Mouse (Mus musculus) limb, embryonic 11.5 days (tissue): Measurements from ENCODE around the gene Gpr155. TPM values are rescaled to one million over a fixed set of nuclear protein-coding genes. Genes with fewer than 3 reads are reported as not detected.

Source experiments
- ATAC-seq: fragments of 200-750 bp; cut with Nextera tagmentation; 2 replicates; pipeline ENCODE4 v1.8.0; 2017; ENCODE audit warnings: low read depth; ENCODE audit not compliant: insufficient number of reproducible peaks, low FRiP score, low TSS enrichment
- DNase-seq: peaks from one replicate; pipeline ENCODE4 v3.0.0-alpha.2; 2015; ENCODE audit warnings: low spot score
- H3K27ac ChIP-seq: fragments of 300-500 bp; sonication (generic); replicated peaks from 2 replicates; pipeline ENCODE4 v1.5.1; 2014; ENCODE audit warnings: low read depth, mild to moderate bottlenecking, low read length
- H3K27me3 ChIP-seq: fragments of 300-500 bp; sonication (generic); 2 replicates; pipeline ENCODE4 v1.6.1; 2014; ENCODE audit warnings: mild to moderate bottlenecking, low read length, mixed read lengths; ENCODE audit not compliant: control insufficient read depth, insufficient read depth
- H3K36me3 ChIP-seq: fragments of 300-500 bp; sonication (generic); 2 replicates; pipeline ENCODE4 v1.6.1; 2014; ENCODE audit warnings: mild to moderate bottlenecking, low read length, moderate library complexity, mixed read lengths; ENCODE audit not compliant: control insufficient read depth, insufficient read depth
- H3K4me1 ChIP-seq: fragments of 300-500 bp; sonication (generic); 2 replicates; pipeline ENCODE4 v1.6.1; 2014; ENCODE audit warnings: low read length, mixed read lengths; ENCODE audit not compliant: control insufficient read depth, insufficient read depth
- H3K4me2 ChIP-seq: fragments of 300-500 bp; sonication (generic); 2 replicates; pipeline ENCODE4 v1.6.1; 2014; ENCODE audit warnings: low read depth, mild to moderate bottlenecking, moderate library complexity; ENCODE audit not compliant: severe bottlenecking
- H3K4me3 ChIP-seq: fragments of 300-500 bp; sonication (generic); 2 replicates; pipeline ENCODE4 v1.5.1; 2014; ENCODE audit warnings: low read depth, low read length
- H3K9ac ChIP-seq: fragments of 300-500 bp; sonication (generic); 2 replicates; pipeline ENCODE4 v1.6.1; 2014; ENCODE audit warnings: mild to moderate bottlenecking, low read length
- H3K9me3 ChIP-seq: fragments of 300-500 bp; sonication (generic); 2 replicates; pipeline ENCODE4 v1.6.1; 2016; ENCODE audit warnings: low read length; ENCODE audit not compliant: control insufficient read depth
- WGBS: fragments of 180-500 bp; shearing (Covaris S2); extraction: QIAGEN DNeasy Blood & Tissue Kit; methylation state at CpG from one replicate; pipeline ENCODE4 v1.1.7; 2014; 5-methylcytosine and 5-hydroxymethylcytosine counted together
- polyA plus RNA-seq: library from polyadenylated mRNA; unstranded; fragments of >200 nt; fragmentation: Nextera tagmentation; extraction: Ambion mirVana; gene quantifications from 2 replicates; pipeline ENCODE4 v1.2.1, GENCODE M21; 2014

The Gpr155 gene
- polyA plus RNA-seq, 1 experiment from 2014 or later, result 3.7 TPM

DNA sequence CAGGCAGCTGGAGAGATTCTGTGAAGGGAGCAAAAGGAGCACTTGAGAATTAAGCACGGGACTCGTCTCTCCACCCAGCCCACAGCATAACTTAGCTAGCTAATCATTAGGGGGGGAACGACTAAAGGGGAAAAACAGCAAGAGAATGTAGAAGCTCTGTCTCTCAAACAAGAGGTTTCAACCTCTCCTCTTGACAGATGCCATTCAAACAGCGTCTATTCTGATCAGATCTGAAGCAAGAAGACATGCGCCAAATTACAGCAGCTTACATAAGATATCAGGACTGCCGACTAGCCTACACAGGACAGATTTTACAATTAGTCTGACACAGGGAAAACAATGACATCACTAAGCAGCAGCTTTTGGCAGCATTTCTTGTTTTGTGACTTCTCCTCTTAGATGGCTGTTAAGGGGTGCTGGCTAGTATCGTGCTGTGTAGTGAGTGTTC, 34.4 kb downstream of the Gpr155 start:
- no peak overlapping the region for H3K4me3 ChIP-seq
- DNase-seq (no peak), ATAC-seq (no peak)
- H3K4me1 ChIP-seq, result 0 out of 2 replicates have a peak, but pooled peaks cover 4% of the 10 kb centered on the region
- H3K4me2 ChIP-seq, result no peak overlapping the region
- WGBS, result 73% methylated on average over 7 of the region's 7 CpGs
- no peaks in the 10 kb centered on the region for H3K36me3 ChIP-seq
- no peak overlapping the region for H3K27ac ChIP-seq
- H3K27me3 ChIP-seq, result no peaks in the 10 kb centered on the region
- H3K9me3 ChIP-seq, result no peaks in the 10 kb centered on the region
- H3K9ac ChIP-seq, result no peak overlapping the region

GRCm38 (mm10) chr2:73351496-73351895, 34.9 kb downstream of the Gpr155 start:
- no peak for ATAC-seq
- Histone ChIP-seq H3K4me1 (peaks cover 7% of the 10 kb centered on the region; the same call in 1 of the 2 replicates), H3K4me2 (no peak overlapping the region), H3K27me3 (no peaks in the 10 kb centered on the region), H3K27ac (no peak overlapping the region), H3K4me3 (no peak overlapping the region), H3K9ac (no peak overlapping the region), H3K9me3 (no peaks in the 10 kb centered on the region), H3K36me3 (no peaks in the 10 kb centered on the region)
- no peak for DNase-seq
- WGBS, result 72% methylated on average over 5 of the region's 5 CpGs

GRCm38 (mm10) chr2:73348221-73348620, 38.2 kb downstream of the Gpr155 start:
- Histone ChIP-seq H3K27ac (no peak overlapping the region), H3K4me2 (no peak overlapping the region), H3K9me3 (no peaks in the 10 kb centered on the region), H3K9ac (no peak overlapping the region), H3K27me3 (no peaks in the 10 kb centered on the region), H3K4me3 (no peak overlapping the region), H3K4me1 (peaks cover 9% of the 10 kb centered on the region; the same call in 1 of the 2 replicates), H3K36me3 (no peaks in the 10 kb centered on the region)
- 71% methylated on average over 6 of the region's 6 CpGs for WGBS
- no peak for ATAC-seq
- no peak for DNase-seq

- Histone ChIP-seq H3K27me3 (no peaks in the 10 kb centered on the region), H3K9ac (no peak overlapping the region), H3K4me3 (no peak overlapping the region), H3K36me3 (no peaks in the 10 kb centered on the region), H3K4me1 (peaks cover 9% of the 10 kb centered on the region; the same call in 1 of the 2 replicates), H3K9me3 (no peaks in the 10 kb centered on the region), H3K27ac (no peak overlapping the region), H3K4me2 (no peak overlapping the region)
- ATAC-seq (no peak), DNase-seq (no peak)
- 38% methylated on average over 9 of the region's 9 CpGs for WGBS
Observed at GRCm38 (mm10) chr2:73347766-73348165, 38.6 kb downstream of the Gpr155 start.

DNA sequence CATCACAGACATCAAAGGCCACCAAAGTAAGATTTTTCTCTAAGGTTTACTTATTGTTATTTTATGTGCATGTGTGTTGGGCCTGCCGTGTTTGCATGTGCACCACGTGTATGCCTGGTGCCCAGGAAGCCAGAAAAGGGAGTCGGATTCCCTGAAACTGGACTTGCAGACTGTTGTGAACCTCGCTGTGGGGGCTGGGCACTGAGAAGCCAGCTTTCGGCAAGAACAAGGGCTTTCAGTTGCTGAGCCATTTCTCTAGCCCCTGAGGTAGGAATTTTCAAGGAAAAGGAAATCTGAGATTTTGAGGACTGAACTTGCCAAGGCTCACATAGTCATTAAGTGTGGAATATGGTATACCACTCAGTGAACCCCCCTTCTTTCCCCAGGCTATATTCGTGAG, 39.2 kb downstream of the Gpr155 start:
- H3K9me3 ChIP-seq, result no peaks in the 10 kb centered on the region
- no peaks in the 10 kb centered on the region for H3K27me3 ChIP-seq
- no peak overlapping the region for H3K4me3 ChIP-seq
- no peak overlapping the region for H3K4me2 ChIP-seq
- ATAC-seq (no peak), DNase-seq (peak; percentile 52)
- WGBS, result 46% methylated on average over 6 of the region's 6 CpGs
- no peak overlapping the region for H3K27ac ChIP-seq
- H3K9ac ChIP-seq, result no peak overlapping the region
- H3K36me3 ChIP-seq, result no peaks in the 10 kb centered on the region
- peaks cover 9% of the 10 kb centered on the region; the same call in 1 of the 2 replicates for H3K4me1 ChIP-seq

DNA sequence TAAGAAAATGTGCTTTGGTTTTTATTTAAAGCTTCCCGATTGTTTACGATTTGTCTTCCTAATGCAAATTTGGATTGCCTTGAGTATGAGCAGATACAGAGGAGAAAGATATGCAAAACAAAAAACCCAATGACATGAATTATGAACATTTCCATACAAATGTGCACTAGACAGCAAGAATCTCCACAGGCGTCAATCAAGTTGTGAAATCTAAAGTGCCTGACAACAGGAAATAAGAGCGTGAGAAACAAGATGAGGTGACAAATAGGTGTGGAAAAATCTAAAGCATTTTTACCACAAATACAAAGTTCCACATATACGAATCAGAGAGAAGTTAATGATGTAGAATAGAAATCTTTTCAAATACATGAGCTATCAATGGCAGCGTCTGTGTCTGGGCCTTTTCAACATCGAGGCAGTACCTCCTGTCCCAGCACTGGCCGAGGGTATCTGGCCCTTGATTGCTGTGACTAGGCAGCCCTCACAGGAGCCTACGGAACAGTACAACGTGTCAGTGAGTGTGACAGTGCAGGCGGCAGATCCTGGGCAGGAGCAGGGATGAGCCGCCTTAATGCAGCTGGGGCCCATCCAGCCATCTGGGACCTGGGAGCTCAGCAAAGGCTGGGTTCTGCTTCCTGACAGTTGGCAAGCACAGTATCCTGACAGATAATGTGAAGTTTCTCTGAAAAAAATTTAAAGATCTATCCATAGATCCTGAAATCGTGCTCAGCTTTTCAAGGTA, 39.9 kb downstream of the Gpr155 start:
- DNase-seq (no peak), ATAC-seq (no peak)
- H3K36me3 ChIP-seq, result no peaks in the 10 kb centered on the region
- no peak overlapping the region for H3K27ac ChIP-seq
- H3K4me1 ChIP-seq, result peaks cover 9% of the 10 kb centered on the region; the same call in 1 of the 2 replicates
- no peak overlapping the region for H3K9ac ChIP-seq
- H3K4me2 ChIP-seq, result no peak overlapping the region
- WGBS, result 56% methylated on average over 13 of the region's 13 CpGs
- H3K4me3 ChIP-seq, result no peak overlapping the region
- no peaks in the 10 kb centered on the region for H3K9me3 ChIP-seq
- H3K27me3 ChIP-seq, result no peaks in the 10 kb centered on the region

DNA sequence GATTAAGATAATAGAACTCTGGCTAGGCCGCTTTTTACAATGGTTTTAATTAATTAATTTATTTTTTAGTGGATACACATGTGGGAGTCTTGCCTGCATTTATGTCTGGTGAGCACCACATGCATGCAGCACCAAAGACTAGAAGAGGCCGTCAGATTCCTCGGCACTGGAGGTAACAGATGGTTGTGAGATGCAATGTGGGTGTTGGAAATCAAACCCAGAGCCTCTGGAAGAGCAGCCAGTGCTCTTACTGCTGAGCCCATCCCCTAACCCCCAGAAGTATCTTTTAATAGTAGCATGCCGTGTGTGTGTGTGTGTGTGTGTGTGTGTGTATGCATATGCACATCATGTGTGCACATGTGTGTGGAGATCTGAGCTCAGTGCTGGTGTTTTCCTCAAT, 41.2 kb downstream of the Gpr155 start:
- WGBS, result 52% methylated on average over 4 of the region's 4 CpGs
- Histone ChIP-seq H3K36me3 (no peaks in the 10 kb centered on the region), H3K27ac (no peak overlapping the region), H3K4me3 (no peak overlapping the region), H3K9me3 (no peaks in the 10 kb centered on the region), H3K27me3 (no peaks in the 10 kb centered on the region), H3K9ac (no peak overlapping the region), H3K4me1 (peaks cover 9% of the 10 kb centered on the region; the same call in 1 of the 2 replicates), H3K4me2 (no peak overlapping the region)
- ATAC-seq (no peak), DNase-seq (no peak)

DNA sequence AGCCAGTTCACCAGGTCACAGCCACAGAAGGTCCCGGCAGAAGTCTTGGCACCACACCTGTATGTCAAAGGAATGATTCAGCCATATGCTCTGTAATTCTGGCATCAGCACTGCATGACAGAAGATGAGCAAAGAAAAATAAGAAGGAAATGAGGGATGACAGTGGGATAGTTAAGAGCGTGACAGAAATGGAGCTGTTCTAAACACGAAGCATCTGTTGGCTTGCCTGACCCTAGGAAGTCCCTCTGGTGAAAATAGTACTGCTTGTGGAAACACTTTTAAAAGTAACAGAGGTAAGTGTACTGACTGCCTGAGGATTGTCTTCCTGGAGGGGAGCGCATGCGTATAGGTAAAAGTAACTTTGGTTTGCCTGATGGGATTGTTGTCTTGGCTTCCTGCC, 42.7 kb downstream of the Gpr155 start:
- no peaks in the 10 kb centered on the region for H3K36me3 ChIP-seq
- no peak overlapping the region for H3K9ac ChIP-seq
- no peak for ATAC-seq
- no peak overlapping the region for H3K4me3 ChIP-seq
- no peaks in the 10 kb centered on the region for H3K9me3 ChIP-seq
- DNase-seq, result no peak
- no peaks in the 10 kb centered on the region for H3K27me3 ChIP-seq
- no peak overlapping the region for H3K4me2 ChIP-seq
- 93% methylated on average over 5 of the region's 5 CpGs for WGBS
- H3K4me1 ChIP-seq, result peaks cover 9% of the 10 kb centered on the region; the same call in 1 of the 2 replicates
- H3K27ac ChIP-seq, result no peak overlapping the region
